Mouse (Mus musculus): ENCODE measurements around the gene Plagl2. TPM values are rescaled to one million over a fixed set of nuclear protein-coding genes. Genes with fewer than 3 reads are reported as not detected.
A peak's percentile ranks its signal among the peaks of the same experiment; 100 is the strongest.

Plagl2 gene
- total and polyA plus RNA-seq, 3 experiments: 8.1 to 52.7 (median 18.0) TPM

DNA sequence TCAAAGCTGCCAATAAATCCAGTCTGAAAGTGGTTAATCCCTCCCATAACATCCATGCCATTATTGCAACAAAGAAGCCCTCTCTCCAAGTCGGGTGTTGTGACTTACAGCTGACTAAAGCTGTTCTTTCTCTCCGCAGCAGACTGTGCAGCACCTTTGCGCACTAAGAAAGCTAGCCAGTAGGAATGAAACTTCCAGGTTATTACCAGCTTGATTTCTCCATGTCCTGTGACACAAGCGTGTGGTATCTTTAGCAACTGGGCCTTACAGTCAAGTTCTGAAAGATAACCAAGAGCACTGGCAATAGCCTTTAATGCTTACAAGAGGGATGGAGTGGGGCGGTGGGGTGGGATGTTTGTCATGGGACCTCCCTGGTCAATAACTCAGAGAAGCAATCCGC lies 42.7 kb upstream of the Plagl2 start:
- Histone ChIP-seq H3K27me3 (replicated peaks) (no peaks in the 10 kb centered on the region), H3K9ac (ENCODE audit: insufficient read depth, low read depth) (no peak overlapping the region), H3K36me3 (replicated peaks in 1 of 2; ENCODE audit: control insufficient read depth in 1 of 2, insufficient read depth in 1 of 2, low read length in 1 of 2) (no peaks in the 10 kb centered on the region), H3K4me3 (replicated peaks in 1 of 3; ENCODE audit: low read depth in 2 of 3, low read length in 2 of 3, poor library complexity in 1 of 3) (no peak overlapping the region), H3K9me3 (replicated peaks; ENCODE audit: low read length) (no peaks in the 10 kb centered on the region), H3K4me2 (ENCODE audit: insufficient read depth, low read depth, poor library complexity, severe bottlenecking) (no peak overlapping the region), H3K4me1 (ENCODE audit: control insufficient read depth in 1 of 2, insufficient read depth in 2 of 2) (peaks cover 2 to 7% of the 10 kb centered on the region in 2 experiments; a peak in 3 of 4 replicates), H3K27ac (ENCODE audit: insufficient read depth, low read depth) (no peak overlapping the region), H3K79me2 (replicated peaks; ENCODE audit: control insufficient read depth, extremely low read depth, insufficient read depth, poor library complexity, severe bottlenecking) (no peaks in the 10 kb centered on the region)
- in situ Hi-C loops (cut with MboI; ENCODE audit: low pct_ligation_motif_present, low pct_unique_long_range_greater_than_20kb, low sequenced_read_pairs): no loop called here
- TF ChIP-seq ZC3H11A (IDR thresholded peaks at IDR 0.05; ENCODE audit: low read depth, low read length) (no peak), E2F4 (IDR thresholded peaks at IDR 0.05; ENCODE audit: insufficient replicate concordance, low read depth, low read length) (no peak)
- dilution Hi-C loops (cut with MboI; ENCODE audit: extremely low pct_ligation_motif_present, extremely low pct_unique_long_range_greater_than_20kb, low sequenced_read_pairs): no loop called here
- DNase-seq (ENCODE audit: extremely low read depth): no peak

DNA sequence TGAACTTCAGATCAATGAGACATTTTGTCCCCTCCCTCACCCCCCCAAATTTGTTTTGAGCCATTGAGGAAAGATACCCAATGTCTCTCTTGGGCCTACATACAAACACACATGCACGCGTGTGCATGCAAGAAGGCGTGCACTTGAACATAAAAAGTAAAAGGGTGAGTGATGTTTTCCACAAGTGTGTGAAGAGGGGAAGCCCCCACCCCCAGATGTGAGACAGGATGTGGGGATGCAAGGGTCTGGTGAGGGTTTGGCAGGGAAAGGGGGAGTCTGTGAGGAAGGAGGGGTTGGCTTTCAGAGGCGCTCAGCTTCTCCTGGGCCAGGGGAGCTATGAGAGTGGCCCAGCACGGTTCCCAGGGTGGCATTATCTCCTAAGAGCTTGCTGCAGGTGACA lies 37.1 kb upstream of the Plagl2 start:
- H3K4me1 ChIP-seq (ENCODE audit: control insufficient read depth in 1 of 2, insufficient read depth in 2 of 2): peaks cover 4 to 32% of the 10 kb centered on the region in 2 experiments; a peak in 3 of 4 replicates
- in situ Hi-C loops (cut with MboI; ENCODE audit: low pct_ligation_motif_present, low pct_unique_long_range_greater_than_20kb, low sequenced_read_pairs) (no loop called here), dilution Hi-C loops (cut with MboI; ENCODE audit: extremely low pct_ligation_motif_present, extremely low pct_unique_long_range_greater_than_20kb, low sequenced_read_pairs) (no loop called here)
- no peaks in the 10 kb centered on the region for H3K79me2 ChIP-seq (replicated peaks; ENCODE audit: control insufficient read depth, extremely low read depth, insufficient read depth, poor library complexity, severe bottlenecking)
- peak; percentile 75 for DNase-seq (ENCODE audit: extremely low read depth)
- H3K36me3 ChIP-seq (replicated peaks in 1 of 2; ENCODE audit: control insufficient read depth in 1 of 2, insufficient read depth in 1 of 2, low read length in 1 of 2): no peaks in the 10 kb centered on the region
- no peaks in the 10 kb centered on the region for H3K27me3 ChIP-seq (replicated peaks)
- peak overlapping the region in 2 of 3 experiments; percentile 11 to 32 for H3K4me3 ChIP-seq (replicated peaks in 1 of 3; ENCODE audit: low read depth in 2 of 3, low read length in 2 of 3, poor library complexity in 1 of 3)
- peaks cover 4% of the 10 kb centered on the region for H3K9me3 ChIP-seq (replicated peaks; ENCODE audit: low read length)
- no peak overlapping the region for H3K9ac ChIP-seq (ENCODE audit: insufficient read depth, low read depth)
- peak; percentile 78 for TF ChIP-seq ETS1 (conservative IDR thresholded peaks at IDR 0.05; ENCODE audit: low read depth, low read length)
- 0 out of 2 replicates have a peak, but pooled peaks have one; percentile 20 for TF ChIP-seq JUND (conservative IDR thresholded peaks at IDR 0.05; ENCODE audit: low read depth, low read length)
- TF ChIP-seq GABPA (IDR thresholded peaks at IDR 0.05; ENCODE audit: insufficient replicate concordance, low read depth, low read length): no peak
- TF ChIP-seq IRF4 (IDR thresholded peaks at IDR 0.05; ENCODE audit: low read depth, low read length): no peak
- 0 out of 2 replicates have a peak, but pooled peaks have one; percentile 33 for TF ChIP-seq JUN (IDR thresholded peaks at IDR 0.05; ENCODE audit: insufficient read depth, low read depth, low read length)
- TF ChIP-seq TBP (conservative IDR thresholded peaks at IDR 0.05; ENCODE audit: low read depth, low read length): no peak
- peak; percentile 84 for TF ChIP-seq BHLHE40 (IDR thresholded peaks at IDR 0.05; ENCODE audit: low read depth, low read length)
- no peak for TF ChIP-seq ZKSCAN1 (IDR thresholded peaks at IDR 0.05; ENCODE audit: borderline replicate concordance, low read depth, low read length)
- TF ChIP-seq EP300 (IDR thresholded peaks at IDR 0.05; ENCODE audit: low read length): peak; percentile 75
- no peak for TF ChIP-seq MYC (IDR thresholded peaks at IDR 0.05; ENCODE audit: low read depth, low read length)
- no peak for TF ChIP-seq CTCF (conservative IDR thresholded peaks at IDR 0.05 in 1 of 2, IDR thresholded peaks at IDR 0.05 in 1 of 2; ENCODE audit: low read depth in 2 of 2, low read length in 2 of 2)
- 0 out of 2 replicates have a peak, but pooled peaks have one; percentile 8 for TF ChIP-seq ZNF384 (IDR thresholded peaks at IDR 0.05; ENCODE audit: low read depth, low read length)
- TF ChIP-seq TCF12 (IDR thresholded peaks at IDR 0.05; ENCODE audit: low read depth, low read length): 0 out of 2 replicates have a peak, but pooled peaks have one; percentile 32
- TF ChIP-seq MEF2A (IDR thresholded peaks at IDR 0.05; ENCODE audit: borderline replicate concordance, low read depth, low read length): peak; percentile 48; the same call in 1 of the 2 replicates
- 0 out of 2 replicates have a peak, but pooled peaks have one; percentile 27 for TF ChIP-seq MAZ (IDR thresholded peaks at IDR 0.05; ENCODE audit: low read depth, low read length)
- 0 out of 2 replicates have a peak overlapping the region, but pooled peaks have one; percentile 22 for H3K4me2 ChIP-seq (ENCODE audit: insufficient read depth, low read depth, poor library complexity, severe bottlenecking)
- no peak overlapping the region for H3K27ac ChIP-seq (ENCODE audit: insufficient read depth, low read depth)
